Mouse (Mus musculus) spleen, adult 18-20 months (tissue): ENCODE results near the gene Sh3bp4.

Experiments used
- DNase-seq, 2 experiments: peaks; one replicate each; pipeline ENCODE4 v3.0.0; 2022; ENCODE audit warnings: mixed read lengths in 2 of 2

Gene Sh3bp4

DNA sequence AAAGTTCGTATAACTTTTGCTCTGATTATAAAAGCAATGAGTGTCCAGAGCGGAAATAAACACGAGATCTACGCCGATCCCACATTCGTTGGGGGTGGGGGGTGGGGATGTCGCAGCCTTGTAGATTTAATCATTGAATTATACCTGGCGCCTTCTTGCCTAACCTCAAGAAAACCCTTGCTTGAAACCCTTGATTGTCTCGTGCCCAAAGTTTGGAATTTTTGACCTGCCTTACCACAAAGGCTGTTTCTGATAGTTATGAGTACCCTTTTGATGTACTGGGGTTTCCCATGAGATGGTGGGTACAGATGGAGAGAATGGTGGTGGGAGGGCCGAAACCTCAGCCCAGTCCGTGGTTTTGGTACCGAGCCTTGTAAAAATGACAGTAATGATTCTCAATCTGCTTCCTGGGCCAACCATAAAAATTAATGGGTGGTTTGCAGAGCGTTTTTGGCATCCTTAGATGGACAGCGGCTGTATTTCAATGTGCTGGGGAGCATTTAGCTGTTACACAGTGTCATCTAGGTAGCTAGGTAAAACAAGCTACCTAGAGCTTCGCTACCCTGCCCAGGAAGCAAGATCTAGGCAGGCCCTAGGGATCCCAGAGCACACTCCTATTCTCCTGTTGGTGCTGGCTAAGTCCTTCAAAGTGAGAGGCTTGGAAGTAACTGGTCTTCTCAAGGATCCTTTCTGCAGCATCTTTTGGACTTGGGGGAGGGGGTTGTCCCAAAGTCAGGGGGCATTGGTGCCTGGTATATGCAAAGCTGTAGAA lies 1.3 kb downstream of the Sh3bp4 start:
- DNase-seq, result no peak

DNA sequence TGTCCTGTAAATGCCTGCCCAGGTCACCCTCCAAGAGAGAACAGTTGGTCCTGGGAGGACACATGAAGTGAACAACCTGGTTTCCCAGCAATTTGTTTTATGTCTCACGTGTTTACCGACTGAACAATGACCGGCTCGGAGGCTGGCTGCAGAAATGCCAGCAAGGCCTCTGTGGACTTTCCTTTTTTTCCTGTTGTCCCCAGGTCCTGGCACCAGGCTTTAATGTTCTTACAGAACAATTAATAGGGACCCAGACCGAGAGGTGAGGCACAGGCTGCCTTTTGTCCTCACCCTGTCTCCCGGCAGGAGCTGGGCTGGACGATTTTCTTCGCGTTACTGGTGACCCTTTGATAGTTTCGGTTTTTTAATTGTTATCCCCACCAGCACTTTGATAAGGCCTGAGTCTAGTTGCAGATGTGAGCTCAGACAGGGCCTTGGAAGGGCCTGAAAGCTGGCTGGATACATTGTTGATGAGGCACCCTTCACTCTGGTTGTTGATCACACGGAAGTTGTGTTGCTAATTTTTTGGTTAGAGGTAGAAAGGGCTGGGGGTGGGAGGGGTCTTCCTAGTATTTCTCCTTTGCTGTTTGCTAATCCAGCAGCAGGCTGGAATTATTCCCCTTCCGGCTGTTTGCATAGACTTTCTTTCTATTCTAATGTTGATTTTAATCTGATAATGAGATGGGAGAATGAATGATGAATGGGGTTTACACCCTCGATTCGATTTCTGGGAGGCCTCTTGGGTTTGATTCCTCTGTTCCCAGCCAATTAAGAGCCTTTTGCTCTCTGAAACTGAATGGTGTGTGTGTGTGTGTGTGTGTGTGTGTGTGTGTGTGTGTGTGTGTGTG lies 2.2 kb downstream of the Sh3bp4 start:
- DNase-seq, result no peak

DNA sequence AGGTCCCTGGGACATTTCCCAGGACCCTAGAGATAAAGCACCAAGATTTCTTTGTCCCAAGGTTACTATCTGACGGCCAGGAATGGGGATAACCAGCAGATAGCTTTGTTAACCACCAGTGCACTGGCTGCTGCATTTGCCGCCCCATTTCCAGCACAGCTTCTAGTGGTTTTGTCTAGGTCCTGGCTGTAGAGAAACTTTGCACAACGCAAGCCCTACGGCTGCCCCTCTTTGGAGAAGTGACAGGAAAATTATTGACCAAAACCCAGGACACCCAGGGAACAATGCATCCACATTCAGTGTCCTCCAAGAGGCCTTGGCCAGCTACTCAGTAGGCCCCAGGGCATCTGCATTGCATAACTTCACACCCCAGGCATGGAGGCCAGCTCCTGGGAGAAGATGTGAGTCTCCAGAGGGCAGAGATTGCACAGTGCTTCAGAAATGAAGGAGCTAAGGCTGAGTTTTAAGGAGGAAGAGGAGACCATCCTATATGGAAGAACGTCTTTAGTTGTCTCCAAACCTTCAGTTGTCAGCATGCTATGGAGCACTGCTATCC lies 3.2 kb downstream of the Sh3bp4 start:
- no peak for DNase-seq

DNA sequence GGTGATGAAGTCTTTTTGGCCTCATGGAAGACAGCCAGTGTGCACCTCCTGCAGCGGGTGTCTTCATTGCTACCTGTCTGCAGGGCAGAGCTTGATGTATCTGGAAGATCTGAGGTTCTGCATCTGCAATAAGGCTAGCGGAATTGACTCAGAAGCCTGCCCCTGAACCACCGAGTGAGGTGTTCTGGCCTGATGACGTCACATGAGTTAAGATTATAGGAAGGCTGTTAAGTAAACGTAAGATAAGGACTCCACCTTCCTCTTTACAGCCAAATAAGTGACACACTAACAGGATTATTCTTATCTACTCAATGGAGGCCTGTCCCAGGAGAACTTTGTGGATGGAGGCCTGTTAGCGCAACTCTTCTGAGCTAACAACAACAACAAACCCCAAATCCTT lies 4.5 kb downstream of the Sh3bp4 start:
- no peak for DNase-seq

DNA sequence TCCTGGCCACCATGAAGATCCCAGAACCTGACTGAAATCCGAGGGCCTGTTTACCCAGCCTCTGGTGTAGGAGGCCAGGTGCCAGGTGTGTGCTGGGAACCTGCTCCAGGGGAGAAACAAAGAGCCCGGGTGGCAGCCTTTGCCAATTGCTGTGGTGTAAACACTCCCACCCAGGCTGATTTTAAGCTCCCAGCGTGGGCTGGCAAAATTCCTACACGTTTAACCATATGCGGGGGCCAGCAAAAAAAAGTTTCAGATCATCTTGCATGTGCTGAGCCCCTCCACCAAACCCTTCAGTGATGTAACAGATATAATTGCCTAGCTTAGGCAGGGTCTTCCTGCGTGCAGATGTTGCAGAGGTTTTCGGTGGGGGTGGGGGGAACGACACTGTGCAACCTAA lies 4.9 kb downstream of the Sh3bp4 start:
- DNase-seq, result no peak

DNA sequence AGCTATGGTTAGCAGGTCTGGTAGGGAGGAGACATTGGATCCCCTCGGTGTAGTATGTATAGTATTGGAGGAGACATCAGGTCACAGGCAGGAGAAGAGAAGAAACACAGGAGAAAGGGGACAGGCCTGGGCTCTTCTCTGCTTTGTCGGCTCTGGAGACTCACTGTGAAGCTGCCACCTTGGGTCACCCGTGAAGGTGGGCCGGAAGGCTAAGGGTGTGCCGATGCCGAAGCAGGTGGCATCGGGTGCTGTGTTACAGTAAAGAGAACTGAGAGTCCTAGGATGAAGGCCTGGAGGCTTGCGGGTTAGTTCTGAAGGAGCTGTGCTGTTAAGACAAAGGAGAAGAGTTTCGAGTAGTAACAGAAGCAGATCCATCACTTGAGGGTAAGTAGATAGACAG lies 6.6 kb downstream of the Sh3bp4 start:
- DNase-seq, result no peak

DNA sequence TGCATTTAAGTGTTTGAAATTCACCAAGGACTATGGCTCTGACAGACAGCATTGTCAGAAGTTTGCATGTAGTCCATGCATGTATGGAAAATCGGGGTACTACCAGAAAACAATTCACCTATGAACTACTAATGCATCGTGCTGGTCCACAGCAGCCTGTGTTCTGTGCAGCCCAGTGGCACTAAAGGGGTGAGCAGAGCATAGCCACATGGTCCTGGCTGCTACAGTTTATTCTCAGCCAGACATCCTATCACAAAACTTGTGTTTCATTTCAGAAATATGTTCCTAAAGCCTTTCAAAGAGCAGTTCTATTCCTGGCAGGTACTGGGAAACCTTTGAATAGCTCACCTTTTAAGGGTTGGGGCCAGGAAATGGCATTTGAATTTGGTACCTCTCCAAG lies 8.0 kb downstream of the Sh3bp4 start:
- DNase-seq, result no peak

DNA sequence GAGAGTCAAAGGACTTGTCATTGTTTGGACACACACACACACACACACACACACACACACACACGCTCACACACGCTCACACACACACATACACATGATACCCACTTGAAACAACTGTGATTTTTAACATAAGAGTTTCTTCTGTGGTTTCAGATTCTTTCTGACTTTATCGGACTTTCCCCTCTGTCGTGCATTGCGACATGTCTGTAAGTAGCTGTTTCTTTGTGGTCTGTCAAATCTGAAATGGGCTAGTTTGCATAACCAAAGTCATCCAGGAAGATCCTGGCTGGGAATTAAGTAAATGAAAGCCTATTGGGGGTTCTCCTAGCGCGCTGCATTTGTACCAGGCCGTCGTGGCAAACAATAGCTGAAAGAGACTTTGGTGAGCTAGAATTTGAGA lies 8.5 kb downstream of the Sh3bp4 start:
- DNase-seq, result no peak

DNA sequence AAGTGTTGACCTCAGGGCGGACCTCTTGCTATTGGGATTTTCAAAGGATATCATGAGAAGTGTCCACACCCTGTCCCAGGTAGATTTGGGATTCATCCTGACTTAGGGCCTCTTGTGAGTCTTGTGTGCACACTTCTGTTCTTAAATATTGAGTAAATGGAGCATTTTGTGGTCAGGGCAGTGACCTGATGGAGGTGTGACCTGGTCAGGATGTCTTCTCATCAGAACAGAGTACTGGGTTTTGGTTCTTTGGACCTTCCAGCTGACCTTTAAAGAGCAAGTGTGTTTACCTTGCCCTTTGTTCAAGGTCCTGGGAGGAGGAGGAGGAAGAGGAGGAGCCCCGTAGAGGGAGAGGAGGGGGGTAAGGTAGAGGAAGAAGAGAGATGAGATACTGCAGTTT lies 9.0 kb downstream of the Sh3bp4 start:
- no peak for DNase-seq

DNA sequence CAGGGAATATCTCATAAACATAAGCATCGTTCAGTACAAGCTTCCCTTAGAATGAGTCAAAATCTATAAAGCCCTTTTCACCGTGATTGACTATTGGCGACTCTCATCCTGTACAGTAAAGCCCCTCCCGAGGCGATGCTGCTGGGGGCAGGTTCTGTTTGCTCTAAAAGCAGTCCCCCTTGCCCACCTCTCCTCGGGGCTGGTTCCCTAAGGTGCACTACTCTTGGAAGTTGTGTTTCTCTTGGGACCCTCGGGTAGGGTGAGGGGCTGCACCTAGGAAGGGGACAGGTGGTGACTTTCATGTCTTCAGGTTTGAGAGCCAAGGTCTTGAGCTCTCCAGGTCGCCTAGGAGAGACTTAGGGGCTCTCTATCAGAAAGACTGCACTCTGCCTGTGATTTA lies 10.2 kb downstream of the Sh3bp4 start:
- no peak for DNase-seq

DNA sequence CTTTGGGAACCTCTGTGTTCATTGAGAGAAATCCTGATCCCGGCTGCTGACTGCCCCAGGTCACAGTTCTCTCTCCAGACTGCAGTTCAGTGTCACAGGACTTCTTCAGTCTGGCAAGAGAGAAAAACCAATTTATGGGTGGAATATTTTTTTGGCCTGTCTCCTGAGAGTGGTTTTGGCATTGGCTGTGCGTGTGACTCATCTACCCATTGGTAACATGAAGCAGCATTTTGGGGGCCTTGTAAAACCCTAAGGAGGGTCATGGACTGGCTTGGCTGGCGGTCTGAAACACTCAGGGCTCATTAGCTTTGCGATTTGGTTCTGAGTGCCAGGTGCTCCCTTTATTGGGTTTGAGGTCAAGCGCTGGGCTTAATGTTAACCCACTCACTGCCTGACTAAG lies 10.6 kb downstream of the Sh3bp4 start:
- DNase-seq, result no peak

DNA sequence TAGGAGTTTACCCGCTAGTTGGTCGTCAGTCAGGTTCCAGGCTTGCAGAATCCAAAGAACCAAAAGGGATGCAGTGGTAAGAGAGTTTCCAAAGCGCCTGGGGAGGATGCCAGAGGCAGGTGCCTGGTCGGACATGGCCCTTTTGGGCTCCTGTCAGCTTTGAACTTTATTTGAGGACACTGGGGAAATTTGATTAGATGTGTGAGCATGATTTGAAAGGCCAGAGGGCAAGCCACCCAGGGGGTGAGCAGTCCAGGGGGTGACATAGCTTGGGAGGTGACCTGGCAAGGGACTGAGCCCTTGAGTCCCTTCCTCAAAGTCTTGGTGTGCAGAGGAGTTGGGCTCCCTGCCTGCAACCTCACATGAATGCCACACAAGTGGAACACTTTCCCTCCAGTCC lies 11.2 kb downstream of the Sh3bp4 start:
- DNase-seq, result no peak

DNA sequence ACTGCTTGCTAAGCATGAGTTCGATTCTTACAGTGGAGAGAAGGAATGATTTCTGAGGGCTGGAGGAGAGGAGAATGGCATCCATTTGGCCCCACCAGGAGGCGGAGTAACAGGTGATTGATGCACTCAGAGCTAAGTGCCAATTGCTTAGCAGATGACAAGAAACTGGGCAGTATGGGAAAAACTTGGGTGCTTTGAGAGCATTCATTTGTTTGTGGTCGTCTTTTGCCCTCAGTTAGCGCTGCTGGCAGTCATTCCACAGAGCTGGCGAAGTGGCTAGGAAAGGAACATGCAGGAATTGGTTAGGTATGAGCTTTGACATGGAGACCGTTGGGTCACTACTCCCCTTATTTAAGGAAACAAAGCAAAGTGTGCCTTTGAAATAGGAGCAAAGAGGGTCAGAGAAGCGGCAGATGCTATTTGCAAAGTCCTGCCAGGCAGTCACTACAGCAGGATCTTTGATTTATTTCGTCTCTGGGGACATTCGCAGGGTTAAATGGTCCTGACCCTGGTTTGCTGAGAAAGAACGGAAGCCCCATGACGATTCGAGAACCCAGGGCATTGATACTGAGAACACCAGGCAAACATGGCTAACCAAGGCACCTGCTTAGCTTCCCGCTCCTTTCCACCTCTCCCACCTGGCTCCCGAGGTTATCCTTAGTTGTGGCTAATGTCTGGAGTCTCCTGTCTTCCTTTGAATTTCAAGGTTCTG lies 12.1 kb downstream of the Sh3bp4 start:
- DNase-seq, result no peak

DNA sequence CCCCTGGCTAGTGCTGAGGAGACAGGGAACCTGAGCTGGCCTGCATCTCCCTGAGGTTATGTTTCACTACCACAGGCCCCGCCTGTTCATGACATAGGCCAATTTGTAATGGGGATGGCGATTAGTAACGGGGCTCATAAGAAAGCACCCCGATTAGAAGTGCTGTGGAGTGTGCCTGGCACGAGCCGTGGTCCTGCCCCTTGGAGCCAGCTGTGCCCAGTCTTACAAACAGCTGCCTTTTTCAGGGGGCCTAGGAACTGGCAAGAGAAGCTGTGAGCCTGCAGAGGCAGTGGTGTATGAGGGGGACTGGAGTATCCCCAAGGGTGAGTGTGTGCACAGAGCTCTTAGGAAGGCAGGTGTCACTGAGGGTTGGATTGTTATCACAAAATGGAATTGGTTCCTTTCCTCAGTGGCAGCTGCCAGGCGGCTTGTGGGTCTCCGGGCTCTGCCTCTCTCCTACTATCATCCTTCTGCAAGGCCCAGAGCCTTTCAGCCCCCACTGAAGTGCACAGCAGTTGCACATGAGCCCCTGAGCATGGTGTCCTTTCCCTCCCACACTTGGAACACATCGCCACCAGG lies 16.4 kb downstream of the Sh3bp4 start:
- DNase-seq, result no peak

DNA sequence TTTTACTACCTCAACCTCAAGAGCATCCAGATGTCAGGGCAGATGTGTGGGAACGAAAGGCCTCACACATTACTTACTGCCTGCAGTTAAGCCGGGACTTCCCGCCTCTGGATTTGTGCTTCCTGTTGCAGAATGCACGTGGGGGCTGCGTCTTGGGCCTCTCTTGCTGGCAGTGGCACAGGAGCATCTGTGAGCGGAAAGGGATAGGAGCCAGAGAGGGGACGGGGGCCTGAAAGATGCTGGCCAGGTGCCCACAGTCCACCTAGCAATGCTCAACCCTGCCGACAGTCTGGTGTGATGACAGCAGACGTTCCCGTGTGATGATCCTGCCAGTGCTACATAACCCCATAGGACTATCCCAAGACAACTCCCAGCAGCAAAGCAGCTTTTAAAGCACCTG lies 17.9 kb downstream of the Sh3bp4 start:
- no peak for DNase-seq

DNA sequence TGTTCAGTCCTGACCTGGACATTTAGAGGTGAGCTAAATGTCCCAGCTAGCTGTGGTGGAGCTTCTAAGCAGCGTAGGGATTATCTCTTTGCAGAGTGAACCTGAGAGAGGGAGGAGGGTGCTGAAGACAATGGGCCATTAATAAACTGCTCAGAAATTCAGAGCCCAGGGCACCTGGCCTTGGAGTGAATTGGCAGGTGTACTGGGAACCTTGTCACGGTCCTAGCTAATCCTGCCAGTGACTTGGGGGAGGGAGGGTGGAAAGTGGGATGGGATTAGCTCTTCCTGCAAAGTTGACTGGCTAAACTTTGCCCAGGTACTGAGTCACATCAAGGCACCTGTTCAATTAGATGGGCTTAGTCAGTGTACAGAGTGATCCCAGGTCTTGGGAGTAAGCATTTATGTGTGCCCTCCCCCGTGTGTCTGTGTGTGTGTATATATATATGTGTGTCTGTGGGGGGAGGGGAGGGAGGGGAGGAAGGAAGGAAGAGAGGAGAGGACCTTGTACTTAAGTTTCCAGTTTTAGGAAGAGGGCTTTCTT lies 18.6 kb downstream of the Sh3bp4 start:
- DNase-seq, result no peak

DNA sequence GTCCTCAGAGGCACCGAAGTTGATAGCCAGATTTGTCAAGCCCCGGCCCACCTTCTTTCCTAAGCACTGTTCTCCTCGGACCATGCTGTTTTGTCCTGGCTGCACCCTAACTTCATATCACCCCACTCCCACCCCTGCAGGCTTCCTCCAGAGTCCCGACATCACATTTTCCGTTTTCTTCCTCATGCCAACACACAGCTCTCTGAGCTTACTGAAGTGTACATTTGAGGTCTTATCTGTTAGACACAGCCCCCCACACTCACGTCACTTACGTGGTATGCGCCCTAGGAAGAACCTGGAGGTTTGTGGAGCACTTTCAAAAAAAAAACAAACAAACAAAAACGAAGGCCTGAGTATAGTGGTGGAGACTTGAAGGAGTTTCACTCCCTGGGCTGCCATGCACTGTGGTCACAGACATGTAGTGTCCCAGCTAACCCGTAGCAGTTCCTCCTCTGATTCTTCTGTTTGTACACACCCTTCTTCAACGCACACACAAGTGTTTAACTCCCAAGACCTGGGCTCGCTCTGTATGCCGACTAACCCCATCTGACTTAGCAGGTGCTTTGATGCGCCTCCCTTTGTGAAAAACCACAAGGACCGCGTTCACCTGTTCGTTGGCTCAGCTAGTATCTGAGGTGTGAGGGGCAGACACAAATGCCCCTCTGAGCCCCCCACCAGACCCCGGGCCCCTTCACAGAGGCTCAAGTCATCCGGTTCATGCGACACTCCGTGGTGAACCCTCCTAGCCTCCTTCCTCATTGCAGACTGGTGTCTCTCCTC lies 19.8 kb downstream of the Sh3bp4 start:
- no peak for DNase-seq

DNA sequence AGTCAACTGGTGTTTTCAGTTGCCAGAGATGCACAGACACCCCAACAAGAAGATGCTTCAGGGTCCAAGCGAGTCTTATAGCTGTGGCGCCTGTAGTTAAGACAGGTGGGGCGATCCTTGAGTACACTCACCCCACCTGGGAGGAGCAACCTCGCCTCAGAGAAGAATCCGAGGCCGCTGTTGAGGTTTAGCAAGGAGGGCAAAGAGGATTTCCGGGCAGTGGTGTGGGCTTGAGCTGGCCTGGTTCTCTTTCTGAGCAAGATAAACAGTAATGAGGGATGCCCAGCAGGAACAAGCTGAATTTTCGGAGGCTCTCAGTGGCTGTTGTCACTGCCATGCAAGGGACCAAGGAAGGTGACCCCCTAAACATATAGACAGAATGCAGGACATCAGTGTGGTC lies 20.5 kb downstream of the Sh3bp4 start:
- no peak for DNase-seq

DNA sequence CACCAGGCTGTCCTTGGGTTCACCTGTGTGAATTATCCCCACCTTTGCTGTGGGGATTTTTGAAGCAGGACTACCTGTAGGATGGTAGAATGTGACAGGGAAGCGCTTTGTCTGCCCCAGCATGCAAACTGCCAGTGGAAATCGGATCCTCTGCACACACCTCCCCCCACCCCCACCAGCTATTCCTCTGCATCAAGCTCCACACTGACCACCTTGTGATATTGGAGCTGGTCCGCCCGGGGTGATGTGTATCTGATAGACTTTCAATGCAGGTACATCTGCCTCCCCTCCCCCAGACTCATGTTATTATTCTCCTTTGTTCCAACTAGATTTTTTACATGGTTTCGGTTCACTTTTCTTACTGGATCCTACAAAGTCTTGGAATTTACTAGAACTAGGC lies 21.8 kb downstream of the Sh3bp4 start:
- DNase-seq, result no peak

DNA sequence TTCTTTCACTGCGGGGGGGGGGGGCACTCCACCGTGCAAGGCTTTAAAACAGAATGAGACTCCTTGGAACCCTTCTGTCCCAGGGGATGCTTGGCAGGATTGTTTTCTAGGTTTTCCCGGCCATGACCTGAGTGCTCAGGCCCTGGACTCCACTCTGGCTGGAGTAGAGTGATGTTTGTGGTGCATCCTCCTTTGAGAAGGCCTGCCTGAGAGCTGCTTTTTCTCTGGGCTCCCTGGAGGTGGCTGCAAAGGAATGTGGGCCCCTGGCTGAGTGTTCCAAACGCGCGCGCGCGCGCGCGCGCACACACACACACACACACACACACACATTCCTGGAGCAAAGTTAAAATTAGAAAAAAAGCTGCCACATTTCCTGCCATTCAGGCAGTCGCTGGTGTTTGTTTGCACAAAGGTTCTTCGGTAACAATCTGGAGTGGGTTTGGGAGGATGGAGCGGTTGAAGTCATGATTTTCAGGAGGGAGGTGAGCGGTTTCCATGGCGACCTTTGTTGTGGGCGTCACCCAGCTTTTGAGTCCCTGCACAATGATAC lies 22.3 kb downstream of the Sh3bp4 start:
- DNase-seq, result no peak

DNA sequence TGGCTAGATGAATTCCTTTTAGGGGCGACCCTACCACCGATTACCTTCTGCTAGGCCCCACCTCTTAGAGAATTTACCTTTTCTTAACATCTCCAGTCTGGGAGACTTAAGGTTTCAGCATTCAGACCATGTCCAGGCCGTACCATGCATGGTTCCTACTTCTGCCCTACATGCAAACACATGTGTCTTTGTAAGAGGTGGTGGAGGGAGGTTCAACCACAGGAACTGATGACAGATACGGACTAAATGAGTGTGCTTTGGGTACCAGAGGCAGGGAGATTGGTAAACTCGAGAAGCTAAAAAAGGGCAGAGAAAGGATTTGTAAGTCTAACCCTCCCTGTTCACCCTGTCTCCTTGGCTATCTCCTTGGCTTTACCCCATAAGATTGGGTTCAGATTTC lies 23.5 kb downstream of the Sh3bp4 start:
- DNase-seq, result no peak

DNA sequence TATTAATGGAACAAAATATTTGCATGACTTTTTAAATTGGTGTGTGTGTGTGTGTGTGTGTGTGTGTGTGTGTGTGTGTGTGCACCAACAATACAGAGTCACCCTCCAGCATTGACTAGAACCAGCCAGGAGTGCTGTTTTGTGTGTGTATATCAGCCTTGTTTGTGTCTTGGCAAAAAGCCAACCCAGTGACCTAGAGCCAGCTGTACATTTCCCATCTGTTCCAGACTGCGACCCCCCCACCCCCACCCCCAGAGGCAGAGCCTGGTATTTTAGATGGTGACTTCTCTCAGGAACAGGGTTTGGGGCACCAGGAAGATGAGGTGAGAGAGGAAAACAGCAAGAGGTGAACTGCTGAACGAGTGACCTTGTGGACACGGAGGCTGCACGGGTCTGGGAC lies 24.2 kb downstream of the Sh3bp4 start:
- no peak for DNase-seq
